Mouse (Mus musculus) urinary bladder, postnatal 4 days (tissue): ENCODE results near the gene Cep70.

Experiments
- DNase-seq, 2 experiments: peaks; one replicate each; pipeline ENCODE4 v3.0.0; 2021 to 2022; ENCODE audit warnings: low spot score in 2 of 2

The Cep70 gene

DNA sequence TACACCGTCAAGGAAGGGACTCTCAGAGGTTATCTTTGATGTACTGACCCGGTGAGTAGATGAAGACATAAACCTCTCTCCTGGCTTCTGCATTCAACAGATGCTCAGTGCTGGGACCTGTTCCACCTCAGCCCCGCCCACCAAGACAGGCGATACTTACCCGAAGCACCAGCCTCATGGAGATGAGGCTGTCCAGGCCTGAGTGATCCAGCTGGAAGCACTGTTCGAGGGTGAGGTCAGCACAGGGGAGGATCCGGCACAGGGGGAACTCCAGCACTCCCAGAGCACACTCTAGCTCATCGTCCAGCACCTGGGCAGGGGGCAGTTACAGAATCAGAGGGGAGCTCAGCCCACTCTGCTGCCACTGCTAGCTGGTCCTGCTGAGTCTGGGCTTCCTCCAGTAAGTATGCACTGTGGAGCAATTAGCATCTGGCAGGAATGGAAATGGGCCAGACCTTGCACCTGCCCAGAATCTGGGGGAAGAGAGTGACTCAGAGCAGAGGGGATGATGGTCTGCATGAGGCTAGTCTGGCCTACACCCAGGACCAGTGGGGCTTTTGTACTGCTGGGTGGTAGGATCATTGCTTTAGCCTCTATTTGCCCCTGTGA lies 76.3 kb downstream of the Cep70 start:
- no peak for DNase-seq

DNA sequence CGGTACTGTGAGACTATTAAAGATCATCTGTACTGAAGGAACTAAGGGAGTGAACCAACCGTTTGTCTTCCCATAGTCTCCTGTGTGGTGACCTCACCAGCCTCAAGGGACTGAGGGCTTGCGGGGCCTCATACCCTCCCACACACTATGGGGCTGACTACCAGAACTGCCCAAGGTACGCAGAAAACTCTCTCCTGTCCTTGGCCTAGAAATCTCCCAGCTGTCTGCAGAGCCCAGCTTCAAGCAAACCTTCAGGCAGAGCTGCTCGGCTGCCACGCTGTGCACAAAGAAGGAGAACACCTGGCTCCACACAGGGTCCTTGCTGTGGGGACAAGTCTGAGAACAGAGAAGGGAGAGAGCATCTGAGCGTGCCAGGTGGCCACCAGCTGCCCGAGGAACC lies 76.8 kb downstream of the Cep70 start:
- DNase-seq, result no peak

DNA sequence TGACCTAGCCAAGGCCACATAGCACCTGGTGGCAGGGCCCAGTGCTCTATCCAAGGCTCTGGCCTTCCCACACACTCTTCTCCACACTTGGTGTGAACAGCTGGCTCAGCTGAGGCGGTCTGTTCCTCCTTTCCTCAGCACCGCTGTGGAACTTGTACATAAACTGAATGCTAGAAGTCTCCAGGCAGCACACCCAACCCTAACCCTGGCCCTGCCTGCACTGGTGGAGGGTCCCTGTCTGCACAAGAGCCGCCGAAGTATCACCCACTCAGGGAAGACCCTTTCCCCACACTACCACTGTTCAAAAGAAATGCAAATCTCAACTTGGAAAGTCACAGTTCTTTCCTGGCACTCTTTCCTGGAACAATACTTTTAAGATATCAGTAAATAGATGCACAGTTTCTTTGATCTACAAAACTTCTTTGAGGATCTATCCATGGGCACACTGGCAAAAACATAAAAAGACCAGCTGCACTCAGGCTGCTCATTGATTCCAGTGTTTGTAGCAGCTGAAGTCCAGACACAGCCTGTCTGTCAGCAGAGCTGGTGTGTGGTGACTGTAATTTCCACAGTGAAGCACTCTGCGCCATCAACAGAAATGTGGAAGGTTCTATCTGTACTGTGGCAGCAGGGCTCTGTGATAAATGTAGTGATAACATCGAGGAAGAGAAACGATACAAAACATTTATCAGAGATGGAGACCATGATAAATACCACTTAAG lies 82.2 kb downstream of the Cep70 start:
- no peak for DNase-seq

DNA sequence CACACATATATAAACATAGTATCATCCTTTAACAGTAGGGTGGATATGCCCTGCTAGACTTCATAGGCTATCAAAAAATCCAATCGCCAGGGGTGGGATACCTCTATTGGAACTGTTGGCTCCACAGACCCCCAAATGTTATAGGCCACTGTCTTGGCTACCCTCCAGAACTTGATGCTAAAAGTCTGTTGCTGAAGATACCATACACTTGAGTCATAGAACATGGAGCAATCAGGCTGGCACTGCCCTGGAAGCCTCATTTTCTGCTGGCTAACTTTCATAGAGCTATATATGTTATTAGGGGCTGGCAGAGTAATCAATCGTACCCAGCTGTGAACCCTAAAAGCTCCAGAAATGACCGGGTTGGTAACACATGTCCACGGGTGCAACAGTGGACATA lies 82.8 kb downstream of the Cep70 start:
- DNase-seq, result no peak

DNA sequence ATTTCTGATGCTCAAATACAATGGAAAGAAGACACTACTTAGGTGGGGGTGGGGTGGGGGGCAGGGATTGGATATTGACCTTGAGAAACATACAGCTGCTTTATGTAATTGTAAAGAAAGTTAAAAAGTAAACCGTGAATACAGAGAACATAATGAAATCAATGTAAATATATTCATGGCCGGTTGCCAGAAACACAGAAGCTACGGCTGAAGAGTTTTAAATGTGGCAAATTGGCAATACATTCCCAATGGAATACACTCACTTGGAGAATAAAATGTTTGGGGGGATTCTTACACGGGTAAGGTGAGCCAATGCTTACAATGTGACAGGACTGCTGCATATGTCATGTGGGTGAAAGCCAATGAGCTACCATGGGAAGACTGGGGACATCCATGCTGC lies 83.7 kb downstream of the Cep70 start:
- no peak for DNase-seq

DNA sequence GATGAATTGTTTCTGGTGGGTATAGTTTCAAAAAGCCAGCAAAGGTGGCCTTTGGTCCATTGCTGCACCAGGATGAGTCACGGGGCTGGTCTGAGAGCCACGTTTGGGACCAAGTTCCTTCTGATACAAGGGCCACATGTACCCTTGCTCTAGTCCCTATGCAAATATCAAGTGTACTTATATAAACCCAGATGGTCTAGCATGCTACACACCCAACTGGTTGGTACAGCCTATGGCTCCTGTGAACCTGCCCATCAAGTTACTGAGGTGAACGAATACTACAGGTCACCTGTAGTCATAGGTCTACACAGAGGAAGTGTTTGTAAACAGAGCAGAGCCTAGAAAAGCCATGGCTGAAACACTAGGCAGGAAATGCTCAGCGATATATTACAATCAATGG lies 93.4 kb downstream of the Cep70 start:
- no peak for DNase-seq

DNA sequence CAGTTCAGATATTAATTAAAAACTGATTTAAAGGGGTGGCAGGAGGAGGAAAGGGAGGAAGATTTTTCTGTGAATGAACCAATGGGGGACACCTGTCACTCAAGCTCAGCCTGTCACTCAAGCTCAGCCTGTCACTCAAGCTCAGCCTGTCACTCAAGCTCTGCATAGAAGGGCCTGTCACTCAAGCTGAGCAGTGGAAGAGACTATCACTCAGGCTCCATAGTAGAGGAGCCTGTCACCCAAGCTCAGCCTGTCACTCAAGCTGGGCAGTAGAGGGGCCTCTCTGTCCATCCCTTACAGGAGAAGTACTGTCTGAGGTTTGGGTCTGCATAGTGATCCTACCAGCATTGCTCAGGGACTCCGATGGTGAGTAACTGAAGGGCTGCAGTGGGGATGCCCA lies 95.1 kb downstream of the Cep70 start:
- DNase-seq, result no peak

DNA sequence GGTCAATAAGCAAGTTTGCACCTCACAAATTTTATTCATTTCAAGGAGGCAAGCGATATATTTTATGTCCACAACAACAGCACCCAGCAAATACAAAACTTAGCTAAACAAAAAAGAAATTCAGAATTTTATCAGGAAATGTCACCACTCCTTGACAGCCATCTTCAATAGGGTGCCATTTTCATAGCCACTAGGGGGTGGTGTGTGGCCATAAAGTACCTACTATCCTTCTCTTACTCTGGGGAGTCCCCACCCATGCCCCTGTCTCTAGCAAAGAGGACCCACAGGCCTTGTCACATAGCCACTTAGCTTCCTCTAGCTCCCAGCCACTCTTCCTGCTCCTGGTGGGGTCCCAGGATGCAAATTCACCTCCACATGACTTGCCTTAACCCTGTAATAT lies 96.0 kb downstream of the Cep70 start:
- no peak for DNase-seq

DNA sequence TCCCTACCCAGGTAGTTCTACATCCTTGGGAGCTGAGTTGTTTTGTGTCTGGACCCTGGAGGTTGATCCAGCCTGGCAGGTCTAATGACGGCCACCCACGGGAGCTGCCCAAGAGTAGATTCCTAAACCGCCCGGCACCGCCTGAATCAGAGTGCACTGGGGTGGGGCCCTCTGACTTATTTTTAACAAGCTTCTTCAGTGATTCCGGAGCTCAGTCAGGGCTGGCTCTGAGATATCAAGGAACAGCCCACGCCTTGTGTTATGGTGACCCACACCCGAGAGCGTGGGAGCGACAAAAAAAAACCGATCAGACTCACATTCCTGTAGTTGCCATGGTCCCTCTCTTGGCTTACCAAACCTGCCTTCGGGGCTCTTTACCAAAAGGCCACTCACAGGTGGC lies 97.0 kb downstream of the Cep70 start:
- no peak for DNase-seq

DNA sequence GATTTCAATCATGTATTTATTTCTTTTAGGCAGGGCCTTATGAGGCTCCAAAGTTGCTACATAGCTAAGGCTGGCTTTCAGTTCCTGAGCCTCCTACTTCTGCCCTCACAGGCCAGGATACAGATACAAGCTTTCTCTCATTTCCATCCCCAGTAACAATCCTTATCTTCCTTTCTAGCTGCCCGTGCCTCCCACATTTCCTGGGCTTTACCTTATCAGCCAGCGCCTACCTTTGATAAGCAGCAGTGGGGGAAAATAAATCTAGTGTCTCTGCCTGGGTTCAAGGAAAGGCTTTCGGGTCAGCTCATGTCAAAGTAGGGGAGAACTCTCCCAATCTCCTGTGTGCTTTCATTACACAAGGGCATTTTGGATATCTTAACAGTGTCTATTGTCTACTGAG lies 98.4 kb downstream of the Cep70 start:
- no peak for DNase-seq

DNA sequence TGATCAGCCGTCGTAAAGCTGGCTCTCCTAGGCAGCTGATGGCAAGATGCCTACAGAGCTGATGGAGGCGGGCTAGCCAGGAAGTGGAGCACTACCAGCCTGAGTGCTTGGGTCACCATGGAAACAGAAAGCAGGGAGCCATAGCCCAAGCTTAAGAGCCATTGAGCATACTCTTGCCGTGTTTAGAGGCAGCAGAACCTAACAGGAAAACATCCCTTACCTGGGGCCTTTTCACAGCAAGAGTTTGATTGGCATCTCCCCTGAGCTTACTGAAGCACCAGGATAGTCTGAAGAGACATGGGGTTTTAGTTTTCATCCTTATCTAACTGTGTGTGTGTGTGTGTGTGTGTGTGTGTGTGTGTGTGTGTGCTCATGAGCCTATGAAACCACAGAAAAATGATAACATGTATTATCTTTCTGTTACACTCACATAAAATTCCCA lies 102.2 kb downstream of the Cep70 start:
- no peak for DNase-seq
